Mouse (Mus musculus): ENCODE measurements around the gene Wbp1l. TPM values are rescaled to one million over a fixed set of nuclear protein-coding genes. Genes with fewer than 3 reads are reported as not detected.

Gene Wbp1l
- polyA plus RNA-seq, 1 experiment from 2014 or later: 31.7 TPM

- H3K27ac ChIP-seq: no peak overlapping the region
- WGBS: 89% methylated on average over 9 of the region's 9 CpGs
- no peak for DNase-seq (ENCODE audit: low spot score)
- peaks cover 30% of the 10 kb centered on the region for H3K36me3 ChIP-seq (replicated peaks; ENCODE audit: control insufficient read depth, insufficient read depth)
- H3K4me3 ChIP-seq (replicated peaks; ENCODE audit: low read length): no peak overlapping the region
- no peak for ATAC-seq (ENCODE audit: low FRiP score)
- no peaks in the 10 kb centered on the region for H3K9me3 ChIP-seq (ENCODE audit: control insufficient read depth, low read length)
- H3K9ac ChIP-seq: no peak overlapping the region
- no peak overlapping the region for H3K4me2 ChIP-seq (replicated peaks)
- no peaks in the 10 kb centered on the region for H3K4me1 ChIP-seq (replicated peaks; ENCODE audit: control insufficient read depth, insufficient read depth, low read length)
- no peaks in the 10 kb centered on the region for H3K27me3 ChIP-seq (ENCODE audit: control insufficient read depth, insufficient read depth, low read length)
Observed at GRCm38 (mm10) chr19:46658851-46659250, 60.0 kb downstream of the Wbp1l start.

GRCm38 (mm10) chr19:46661511-46661910 is 62.6 kb downstream of the Wbp1l start:
- no peak overlapping the region for H3K27ac ChIP-seq
- peaks cover 4% of the 10 kb centered on the region; the same call in 1 of the 2 replicates for H3K36me3 ChIP-seq (replicated peaks; ENCODE audit: control insufficient read depth, insufficient read depth)
- H3K4me3 ChIP-seq (replicated peaks; ENCODE audit: low read length): no peak overlapping the region
- DNase-seq (ENCODE audit: low spot score) (no peak), ATAC-seq (ENCODE audit: low FRiP score) (no peak)
- 63% methylated on average over 4 of the region's 4 CpGs for whole genome bisulfite sequencing
- H3K9ac ChIP-seq: no peak overlapping the region
- H3K9me3 ChIP-seq (ENCODE audit: control insufficient read depth, low read length): no peaks in the 10 kb centered on the region
- no peaks in the 10 kb centered on the region for H3K27me3 ChIP-seq (ENCODE audit: control insufficient read depth, insufficient read depth, low read length)
- no peak overlapping the region for H3K4me2 ChIP-seq (replicated peaks)
- 0 out of 2 replicates have a peak, but pooled peaks cover 4% of the 10 kb centered on the region for H3K4me1 ChIP-seq (replicated peaks; ENCODE audit: control insufficient read depth, insufficient read depth, low read length)

- DNase-seq (ENCODE audit: low spot score) (no peak), ATAC-seq (ENCODE audit: low FRiP score) (no peak)
- 86% methylated on average over 8 of the region's 8 CpGs for WGBS
- Histone ChIP-seq H3K4me3 (replicated peaks; ENCODE audit: low read length) (no peak overlapping the region), H3K9me3 (ENCODE audit: control insufficient read depth, low read length) (no peaks in the 10 kb centered on the region), H3K27me3 (ENCODE audit: control insufficient read depth, insufficient read depth, low read length) (no peaks in the 10 kb centered on the region), H3K9ac (no peak overlapping the region), H3K4me1 (replicated peaks; ENCODE audit: control insufficient read depth, insufficient read depth, low read length) (0 out of 2 replicates have a peak, but pooled peaks cover 4% of the 10 kb centered on the region), H3K27ac (no peak overlapping the region), H3K4me2 (replicated peaks) (no peak overlapping the region), H3K36me3 (replicated peaks; ENCODE audit: control insufficient read depth, insufficient read depth) (no peaks in the 10 kb centered on the region)
Observed at GRCm38 (mm10) chr19:46662214-46662613, 63.3 kb downstream of the Wbp1l start.

GRCm38 (mm10) chr19:46662784-46663183 is 63.9 kb downstream of the Wbp1l start:
- ATAC-seq (ENCODE audit: low FRiP score) (no peak), DNase-seq (ENCODE audit: low spot score) (no peak)
- Histone ChIP-seq H3K9ac (no peak overlapping the region), H3K27me3 (ENCODE audit: control insufficient read depth, insufficient read depth, low read length) (no peaks in the 10 kb centered on the region), H3K27ac (no peak overlapping the region), H3K36me3 (replicated peaks; ENCODE audit: control insufficient read depth, insufficient read depth) (no peaks in the 10 kb centered on the region), H3K4me3 (replicated peaks; ENCODE audit: low read length) (no peak overlapping the region), H3K9me3 (ENCODE audit: control insufficient read depth, low read length) (no peaks in the 10 kb centered on the region), H3K4me2 (replicated peaks) (no peak overlapping the region), H3K4me1 (replicated peaks; ENCODE audit: control insufficient read depth, insufficient read depth, low read length) (0 out of 2 replicates have a peak, but pooled peaks cover 4% of the 10 kb centered on the region)
- 85% methylated on average over 6 of the region's 6 CpGs for WGBS

- WGBS: 55% methylated on average over 7 of the region's 7 CpGs
- DNase-seq (ENCODE audit: low spot score): no peak
Observed at GRCm38 (mm10) chr19:46665474-46665873, 66.6 kb downstream of the Wbp1l start.

GRCm38 (mm10) chr19:46667300-46667699 is 68.4 kb downstream of the Wbp1l start:
- Histone ChIP-seq H3K27me3 (ENCODE audit: control insufficient read depth, insufficient read depth, low read length) (no peaks in the 10 kb centered on the region), H3K4me1 (replicated peaks; ENCODE audit: control insufficient read depth, insufficient read depth, low read length) (0 out of 2 replicates have a peak, but pooled peaks cover 4% of the 10 kb centered on the region), H3K4me3 (replicated peaks; ENCODE audit: low read length) (no peak overlapping the region), H3K9me3 (ENCODE audit: control insufficient read depth, low read length) (no peaks in the 10 kb centered on the region), H3K9ac (no peak overlapping the region), H3K36me3 (replicated peaks; ENCODE audit: control insufficient read depth, insufficient read depth) (no peaks in the 10 kb centered on the region), H3K27ac (no peak overlapping the region), H3K4me2 (replicated peaks) (no peak overlapping the region)
- WGBS: 63% methylated on average over 11 of the region's 11 CpGs
- ATAC-seq (ENCODE audit: low FRiP score) (no peak), DNase-seq (ENCODE audit: low spot score) (no peak)

More at GRCm38 (mm10) chr19:46665474-46665873, 66.6 kb downstream of the Wbp1l start:
- ATAC-seq (ENCODE audit: low FRiP score): no peak
- Histone ChIP-seq H3K36me3 (replicated peaks; ENCODE audit: control insufficient read depth, insufficient read depth) (no peaks in the 10 kb centered on the region), H3K9me3 (ENCODE audit: control insufficient read depth, low read length) (no peaks in the 10 kb centered on the region), H3K27me3 (ENCODE audit: control insufficient read depth, insufficient read depth, low read length) (no peaks in the 10 kb centered on the region), H3K4me1 (replicated peaks; ENCODE audit: control insufficient read depth, insufficient read depth, low read length) (0 out of 2 replicates have a peak, but pooled peaks cover 4% of the 10 kb centered on the region), H3K4me2 (replicated peaks) (no peak overlapping the region), H3K9ac (no peak overlapping the region), H3K4me3 (replicated peaks; ENCODE audit: low read length) (no peak overlapping the region), H3K27ac (no peak overlapping the region)

GRCm38 (mm10) chr19:46668263-46668662 is 69.4 kb downstream of the Wbp1l start:
- WGBS: 91% methylated on average over 10 of the region's 10 CpGs
- Histone ChIP-seq H3K9me3 (ENCODE audit: control insufficient read depth, low read length) (no peaks in the 10 kb centered on the region), H3K36me3 (replicated peaks; ENCODE audit: control insufficient read depth, insufficient read depth) (no peaks in the 10 kb centered on the region), H3K4me2 (replicated peaks) (no peak overlapping the region), H3K27ac (no peak overlapping the region), H3K4me3 (replicated peaks; ENCODE audit: low read length) (no peak overlapping the region), H3K4me1 (replicated peaks; ENCODE audit: control insufficient read depth, insufficient read depth, low read length) (0 out of 2 replicates have a peak, but pooled peaks cover 4% of the 10 kb centered on the region), H3K9ac (no peak overlapping the region), H3K27me3 (ENCODE audit: control insufficient read depth, insufficient read depth, low read length) (no peaks in the 10 kb centered on the region)
- ATAC-seq (ENCODE audit: low FRiP score) (no peak), DNase-seq (ENCODE audit: low spot score) (no peak)

GRCm38 (mm10) chr19:46669802-46670201 is 70.9 kb downstream of the Wbp1l start:
- Histone ChIP-seq H3K27ac (no peak overlapping the region), H3K9ac (no peak overlapping the region), H3K4me1 (replicated peaks; ENCODE audit: control insufficient read depth, insufficient read depth, low read length) (0 out of 2 replicates have a peak, but pooled peaks cover 4% of the 10 kb centered on the region), H3K4me2 (replicated peaks) (no peak overlapping the region), H3K9me3 (ENCODE audit: control insufficient read depth, low read length) (no peaks in the 10 kb centered on the region), H3K27me3 (ENCODE audit: control insufficient read depth, insufficient read depth, low read length) (no peaks in the 10 kb centered on the region), H3K36me3 (replicated peaks; ENCODE audit: control insufficient read depth, insufficient read depth) (no peaks in the 10 kb centered on the region), H3K4me3 (replicated peaks; ENCODE audit: low read length) (no peak overlapping the region)
- WGBS: 92% methylated on average over 5 of the region's 5 CpGs
- DNase-seq (ENCODE audit: low spot score): no peak
- no peak for ATAC-seq (ENCODE audit: low FRiP score)

- ATAC-seq (ENCODE audit: low FRiP score): peak; percentile 72; the same call in 1 of the 2 replicates
- 38% methylated on average over 13 of the region's 13 CpGs for WGBS
Observed at GRCm38 (mm10) chr19:46670691-46671090, 71.8 kb downstream of the Wbp1l start.

More at GRCm38 (mm10) chr19:46670691-46671090, 71.8 kb downstream of the Wbp1l start:
- Histone ChIP-seq H3K4me2 (replicated peaks) (no peak overlapping the region), H3K4me1 (replicated peaks; ENCODE audit: control insufficient read depth, insufficient read depth, low read length) (no peaks in the 10 kb centered on the region), H3K4me3 (replicated peaks; ENCODE audit: low read length) (no peak overlapping the region), H3K9ac (no peak overlapping the region), H3K36me3 (replicated peaks; ENCODE audit: control insufficient read depth, insufficient read depth) (no peaks in the 10 kb centered on the region), H3K9me3 (ENCODE audit: control insufficient read depth, low read length) (no peaks in the 10 kb centered on the region), H3K27me3 (ENCODE audit: control insufficient read depth, insufficient read depth, low read length) (no peaks in the 10 kb centered on the region), H3K27ac (no peak overlapping the region)
- peak; percentile 82 for DNase-seq (ENCODE audit: low spot score)
